Mouse (Mus musculus): ENCODE data around the gene Armh3. TPM values are rescaled to one million over a fixed set of nuclear protein-coding genes. Genes with fewer than 3 reads are reported as not detected.
A peak's percentile ranks its signal among the peaks of the same experiment; 100 is the strongest.

The Armh3 gene
- total and polyA plus RNA-seq, 3 experiments, result 13.9 to 14.6 (median 14.2) TPM

GRCm38 (mm10) chr19:45827125-45827524 is 171.2 kb downstream of the Armh3 start:
- Histone ChIP-seq H3K79me2 (replicated peaks; ENCODE audit: control insufficient read depth, insufficient read depth, low read length) (no peaks in the 10 kb centered on the region), H3K4me3 (no peak overlapping the region), H3K4me1 (ENCODE audit: control insufficient read depth, insufficient read depth, low read length) (peaks cover 3% of the 10 kb centered on the region; the same call in 1 of the 2 replicates), H3K27me3 (ENCODE audit: control insufficient read depth, insufficient read depth, low read length) (no peaks in the 10 kb centered on the region), H3K27ac (peak overlapping the region; percentile 92), H3K9ac (ENCODE audit: low read depth, low read length) (no peak overlapping the region), H3K36me3 (ENCODE audit: control insufficient read depth, insufficient read depth, low read length) (peaks cover 7% of the 10 kb centered on the region)
- no peak for DNase-seq
- no peak for TF ChIP-seq POLR2A (IDR thresholded peaks at IDR 0.05; ENCODE audit: insufficient read depth, low read depth, low read length)
- TF ChIP-seq EP300 (IDR thresholded peaks at IDR 0.05; ENCODE audit: insufficient read depth, low read depth, low read length), result no peak
- TF ChIP-seq CTCF (IDR thresholded peaks at IDR 0.05), result no peak
- intact Hi-C loops (cut with DNase I), result no loop called here
- 65% methylated on average over 5 of the region's 5 CpGs for WGBS

GRCm38 (mm10) chr19:45826146-45826545 is 172.1 kb downstream of the Armh3 start:
- TF ChIP-seq CTCF (IDR thresholded peaks at IDR 0.05), result no peak
- peak; percentile 42; the same call in 1 of the 2 replicates for TF ChIP-seq POLR2A (IDR thresholded peaks at IDR 0.05; ENCODE audit: insufficient read depth, low read depth, low read length)
- TF ChIP-seq EP300 (IDR thresholded peaks at IDR 0.05; ENCODE audit: insufficient read depth, low read depth, low read length), result no peak
- intact Hi-C loops (cut with DNase I), result no loop called here

GRCm38 (mm10) chr19:45821832-45822231 is 176.5 kb downstream of the Armh3 start:
- Histone ChIP-seq H3K9ac (ENCODE audit: low read depth, low read length) (no peak overlapping the region), H3K79me2 (replicated peaks; ENCODE audit: control insufficient read depth, insufficient read depth, low read length) (no peaks in the 10 kb centered on the region), H3K27ac (no peak overlapping the region; the same call in 1 of the 2 replicates), H3K27me3 (ENCODE audit: control insufficient read depth, insufficient read depth, low read length) (no peaks in the 10 kb centered on the region), H3K36me3 (ENCODE audit: control insufficient read depth, insufficient read depth, low read length) (peaks cover 7% of the 10 kb centered on the region), H3K4me1 (ENCODE audit: control insufficient read depth, insufficient read depth, low read length) (peaks cover 5% of the 10 kb centered on the region; the same call in 1 of the 2 replicates), H3K4me3 (no peak overlapping the region)
- TF ChIP-seq POLR2A (IDR thresholded peaks at IDR 0.05; ENCODE audit: insufficient read depth, low read depth, low read length), result no peak
- TF ChIP-seq EP300 (IDR thresholded peaks at IDR 0.05; ENCODE audit: insufficient read depth, low read depth, low read length), result no peak
- no peak for TF ChIP-seq CTCF (IDR thresholded peaks at IDR 0.05)
- intact Hi-C loops (cut with DNase I), result no loop called here
- 69% methylated on average over 5 of the region's 5 CpGs for WGBS
- DNase-seq, result no peak

More at GRCm38 (mm10) chr19:45826146-45826545, 172.1 kb downstream of the Armh3 start:
- H3K4me3 ChIP-seq, result no peak overlapping the region
- WGBS, result 52% methylated on average over 3 of the region's 3 CpGs
- no peak overlapping the region for H3K9ac ChIP-seq (ENCODE audit: low read depth, low read length)
- peaks cover 7% of the 10 kb centered on the region for H3K36me3 ChIP-seq (ENCODE audit: control insufficient read depth, insufficient read depth, low read length)
- peaks cover 3% of the 10 kb centered on the region; the same call in 1 of the 2 replicates for H3K4me1 ChIP-seq (ENCODE audit: control insufficient read depth, insufficient read depth, low read length)
- H3K79me2 ChIP-seq (replicated peaks; ENCODE audit: control insufficient read depth, insufficient read depth, low read length), result no peaks in the 10 kb centered on the region
- H3K27ac ChIP-seq, result peak overlapping the region; percentile 92
- DNase-seq, result no peak
- no peaks in the 10 kb centered on the region for H3K27me3 ChIP-seq (ENCODE audit: control insufficient read depth, insufficient read depth, low read length)

GRCm38 (mm10) chr19:45817816-45818490 is 180.3 kb downstream of the Armh3 start:
- H3K9ac ChIP-seq (ENCODE audit: low read depth, low read length), result no peak overlapping the region
- H3K79me2 ChIP-seq (replicated peaks; ENCODE audit: control insufficient read depth, insufficient read depth, low read length), result no peaks in the 10 kb centered on the region
- intact Hi-C loops (cut with DNase I), result no loop called here
- no peak overlapping the region for H3K27ac ChIP-seq
- DNase-seq, result no peak
- no peaks in the 10 kb centered on the region for H3K27me3 ChIP-seq (ENCODE audit: control insufficient read depth, insufficient read depth, low read length)
- H3K36me3 ChIP-seq (ENCODE audit: control insufficient read depth, insufficient read depth, low read length), result no peaks in the 10 kb centered on the region
- 82% methylated on average over 11 of the region's 11 CpGs for WGBS
- TF ChIP-seq EP300 (IDR thresholded peaks at IDR 0.05; ENCODE audit: insufficient read depth, low read depth, low read length) (no peak), CTCF (IDR thresholded peaks at IDR 0.05) (no peak), POLR2A (IDR thresholded peaks at IDR 0.05; ENCODE audit: insufficient read depth, low read depth, low read length) (no peak)
- no peak overlapping the region for H3K4me3 ChIP-seq
- H3K4me1 ChIP-seq (ENCODE audit: control insufficient read depth, insufficient read depth, low read length), result peaks cover 3% of the 10 kb centered on the region; the same call in 1 of the 2 replicates

- intact Hi-C loops (cut with DNase I), result no loop called here
- Histone ChIP-seq H3K27ac (peak overlapping the region; percentile 79; the same call in 1 of the 2 replicates), H3K79me2 (replicated peaks; ENCODE audit: control insufficient read depth, insufficient read depth, low read length) (no peaks in the 10 kb centered on the region), H3K27me3 (ENCODE audit: control insufficient read depth, insufficient read depth, low read length) (no peaks in the 10 kb centered on the region), H3K36me3 (ENCODE audit: control insufficient read depth, insufficient read depth, low read length) (no peaks in the 10 kb centered on the region), H3K4me1 (ENCODE audit: control insufficient read depth, insufficient read depth, low read length) (peaks cover 3% of the 10 kb centered on the region; the same call in 1 of the 2 replicates), H3K4me3 (no peak overlapping the region), H3K9ac (ENCODE audit: low read depth, low read length) (no peak overlapping the region)
- TF ChIP-seq CTCF (IDR thresholded peaks at IDR 0.05) (no peak), POLR2A (IDR thresholded peaks at IDR 0.05; ENCODE audit: insufficient read depth, low read depth, low read length) (no peak), EP300 (IDR thresholded peaks at IDR 0.05; ENCODE audit: insufficient read depth, low read depth, low read length) (no peak)
- DNase-seq, result no peak
- 56% methylated on average over 8 of the region's 8 CpGs for WGBS
These were observed 181.6 kb downstream of the Armh3 start for GRCm38 (mm10) chr19:45816727-45817126.

GRCm38 (mm10) chr19:45815831-45816405 is 182.4 kb downstream of the Armh3 start, which contains the start of gene Kcnip2:
Kcnip2 (minus strand) TSS chr19:45816061.
- intact Hi-C loops (cut with DNase I), result no loop called here
- no peaks in the 10 kb centered on the region for H3K27me3 ChIP-seq (ENCODE audit: control insufficient read depth, insufficient read depth, low read length)
- H3K79me2 ChIP-seq (replicated peaks; ENCODE audit: control insufficient read depth, insufficient read depth, low read length), result no peaks in the 10 kb centered on the region
- peak; percentile 44 to 64 for DNase-seq
- 2% methylated on average over 28 of the region's 29 CpGs for WGBS
- H3K4me3 ChIP-seq, result peak within 1 kb of the TSS; percentile 52
- H3K36me3 ChIP-seq (ENCODE audit: control insufficient read depth, insufficient read depth, low read length), result no peaks in the 10 kb centered on the region
- peak; percentile 73 for TF ChIP-seq CTCF (IDR thresholded peaks at IDR 0.05)
- peak; percentile 61; the same call in 1 of the 2 replicates for TF ChIP-seq POLR2A (IDR thresholded peaks at IDR 0.05; ENCODE audit: insufficient read depth, low read depth, low read length)
- no peak for TF ChIP-seq EP300 (IDR thresholded peaks at IDR 0.05; ENCODE audit: insufficient read depth, low read depth, low read length)
- H3K9ac ChIP-seq (ENCODE audit: low read depth, low read length), result peak within 1 kb of the TSS; percentile 79
- peak within 1 kb of the TSS; percentile 79 for H3K27ac ChIP-seq
- peaks cover 3% of the 10 kb centered on the region; the same call in 1 of the 2 replicates for H3K4me1 ChIP-seq (ENCODE audit: control insufficient read depth, insufficient read depth, low read length)
